Mouse (Mus musculus): ENCODE measurements around the gene Gpbp1l1. TPM values are rescaled to one million over a fixed set of nuclear protein-coding genes. Genes with fewer than 3 reads are reported as not detected.
A peak's percentile ranks its signal among the peaks of the same experiment; 100 is the strongest.

Gene Gpbp1l1
- 107 TPM in 2 replicates for polyA plus RNA-seq (2011; ENCODE audit: insufficient read depth, insufficient read length, low read depth, missing spikeins)

DNA sequence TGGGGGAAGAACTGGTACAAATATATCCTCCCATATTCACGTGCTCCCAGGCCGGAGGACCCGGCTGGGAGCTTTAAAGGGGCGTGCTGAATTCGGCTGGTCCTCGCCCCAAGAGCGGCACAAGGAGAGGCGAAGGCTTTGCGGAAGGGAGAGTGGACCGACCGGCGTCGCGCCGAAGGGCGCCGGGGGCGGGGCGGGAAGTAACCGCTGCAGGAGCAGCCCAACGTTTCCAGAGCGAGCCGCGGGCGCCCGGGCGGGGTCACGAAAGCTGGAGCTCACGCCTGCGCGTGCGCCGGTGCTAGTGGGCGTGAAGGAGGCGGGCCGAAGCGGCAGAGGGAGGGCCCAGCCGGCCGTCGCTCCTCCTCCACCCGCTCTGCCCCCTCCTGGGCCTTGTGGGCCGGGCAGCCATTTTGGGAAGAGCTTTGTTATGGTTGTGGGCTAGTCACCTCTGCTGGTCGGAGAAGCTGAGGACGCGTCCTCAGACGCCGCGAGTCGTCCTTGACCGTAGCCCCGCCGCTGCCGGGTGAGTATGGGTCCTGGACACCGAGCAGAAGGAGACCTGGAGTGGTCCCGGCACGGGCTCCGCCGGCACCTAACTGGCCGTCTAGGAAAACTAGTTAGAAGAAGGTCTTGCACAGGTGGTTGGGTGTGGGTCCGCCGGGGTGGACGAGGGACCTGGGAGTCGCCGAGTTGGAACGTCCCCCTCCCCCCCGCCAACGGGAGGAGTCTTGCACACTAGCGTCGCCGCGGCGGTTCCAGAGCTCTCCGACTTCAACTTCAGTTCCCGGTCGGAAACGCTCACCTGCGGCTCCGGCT, at the start of gene Gpbp1l1:
Gene Gpbp1l1, plus strand, starts transcription at position 353 of the 816 bp plus-strand sequence.
- H3K27me3 ChIP-seq (ENCODE audit: control insufficient read depth, insufficient read depth, low read length, poor library complexity, severe bottlenecking) = no peaks in the 10 kb centered on the region
- H3K4me3 ChIP-seq (ENCODE audit: low read depth, low read length) = peak within 1 kb of the TSS; percentile 83
- H3K36me3 ChIP-seq (ENCODE audit: control insufficient read depth, insufficient read depth, low read length, poor library complexity, severe bottlenecking) = peaks cover 16% of the 10 kb centered on the region
- no peaks in the 10 kb centered on the region for H3K4me1 ChIP-seq (ENCODE audit: control insufficient read depth, insufficient read depth, low read length)
- H3K27ac ChIP-seq (ENCODE audit: insufficient read depth, low read length) = peak within 1 kb of the TSS; percentile 87
- no peaks in the 10 kb centered on the region for H3K9me3 ChIP-seq (replicated peaks; ENCODE audit: control insufficient read depth, insufficient read depth, low read length, poor library complexity, severe bottlenecking)
- peak within 1 kb of the TSS; percentile 84 for H3K9ac ChIP-seq (ENCODE audit: low read depth, poor library complexity, severe bottlenecking)
- no peak for TF ChIP-seq CTCF (IDR thresholded peaks at IDR 0.05; ENCODE audit: low read depth, low read length)
- TF ChIP-seq EP300 (IDR thresholded peaks at IDR 0.05; ENCODE audit: insufficient read depth, low read depth, low read length) = 0 out of 2 replicates have a peak, but pooled peaks have one; percentile 3
- peak; percentile 31 for TF ChIP-seq POLR2A (IDR thresholded peaks at IDR 0.05; ENCODE audit: insufficient read depth, low read length)

- no peaks in the 10 kb centered on the region for H3K27me3 ChIP-seq (ENCODE audit: control insufficient read depth, insufficient read depth, low read length, poor library complexity, severe bottlenecking)
- H3K27ac ChIP-seq (ENCODE audit: insufficient read depth, low read length) = no peak overlapping the region
- no peak for TF ChIP-seq EP300 (IDR thresholded peaks at IDR 0.05; ENCODE audit: insufficient read depth, low read depth, low read length)
- no peak for TF ChIP-seq CTCF (IDR thresholded peaks at IDR 0.05; ENCODE audit: low read depth, low read length)
- no peak for TF ChIP-seq POLR2A (IDR thresholded peaks at IDR 0.05; ENCODE audit: insufficient read depth, low read length)
- no peak overlapping the region for H3K9ac ChIP-seq (ENCODE audit: low read depth, poor library complexity, severe bottlenecking)
- no peak overlapping the region for H3K4me3 ChIP-seq (ENCODE audit: low read depth, low read length)
- H3K4me1 ChIP-seq (ENCODE audit: control insufficient read depth, insufficient read depth, low read length) = no peaks in the 10 kb centered on the region
- no peaks in the 10 kb centered on the region for H3K36me3 ChIP-seq (ENCODE audit: control insufficient read depth, insufficient read depth, low read length, poor library complexity, severe bottlenecking)
- no peaks in the 10 kb centered on the region for H3K9me3 ChIP-seq (replicated peaks; ENCODE audit: control insufficient read depth, insufficient read depth, low read length, poor library complexity, severe bottlenecking)
These were observed 26.3 kb upstream of the Gpbp1l1 start for GRCm38 (mm10) chr4:116531109-116531508.

- Histone ChIP-seq H3K9me3 (replicated peaks; ENCODE audit: control insufficient read depth, insufficient read depth, low read length, poor library complexity, severe bottlenecking) (no peaks in the 10 kb centered on the region), H3K4me3 (ENCODE audit: low read depth, low read length) (no peak overlapping the region), H3K27ac (ENCODE audit: insufficient read depth, low read length) (no peak overlapping the region), H3K36me3 (ENCODE audit: control insufficient read depth, insufficient read depth, low read length, poor library complexity, severe bottlenecking) (no peaks in the 10 kb centered on the region), H3K4me1 (ENCODE audit: control insufficient read depth, insufficient read depth, low read length) (no peaks in the 10 kb centered on the region), H3K27me3 (ENCODE audit: control insufficient read depth, insufficient read depth, low read length, poor library complexity, severe bottlenecking) (no peaks in the 10 kb centered on the region), H3K9ac (ENCODE audit: low read depth, poor library complexity, severe bottlenecking) (no peak overlapping the region)
- no peak for TF ChIP-seq CTCF (IDR thresholded peaks at IDR 0.05; ENCODE audit: low read depth, low read length)
These were observed 21.1 kb upstream of the Gpbp1l1 start for GRCm38 (mm10) chr4:116536351-116536750.

DNA sequence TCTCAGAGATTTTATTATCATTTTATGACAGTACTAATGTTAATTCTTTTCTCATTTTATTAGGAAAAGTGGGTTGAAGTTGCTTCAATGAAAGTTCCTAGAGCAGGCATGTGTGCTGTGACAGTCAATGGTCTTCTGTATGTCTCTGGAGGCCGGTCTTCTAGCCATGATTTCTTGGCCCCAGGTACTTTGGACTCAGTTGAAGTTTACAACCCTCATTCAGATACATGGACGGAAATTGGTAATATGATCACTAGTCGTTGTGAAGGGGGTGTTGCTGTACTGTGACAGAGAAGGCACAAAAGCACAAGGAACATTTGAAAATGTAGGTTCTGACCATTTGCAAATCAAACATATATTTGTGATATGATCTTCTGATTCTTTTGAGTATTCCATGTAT, 19.7 kb upstream of the Gpbp1l1 start:
- H3K36me3 ChIP-seq (ENCODE audit: control insufficient read depth, insufficient read depth, low read length, poor library complexity, severe bottlenecking) = no peaks in the 10 kb centered on the region
- H3K4me3 ChIP-seq (ENCODE audit: low read depth, low read length) = no peak overlapping the region
- no peaks in the 10 kb centered on the region for H3K9me3 ChIP-seq (replicated peaks; ENCODE audit: control insufficient read depth, insufficient read depth, low read length, poor library complexity, severe bottlenecking)
- no peak overlapping the region for H3K27ac ChIP-seq (ENCODE audit: insufficient read depth, low read length)
- H3K27me3 ChIP-seq (ENCODE audit: control insufficient read depth, insufficient read depth, low read length, poor library complexity, severe bottlenecking) = no peaks in the 10 kb centered on the region
- TF ChIP-seq EP300 (IDR thresholded peaks at IDR 0.05; ENCODE audit: insufficient read depth, low read depth, low read length) = no peak
- TF ChIP-seq POLR2A (IDR thresholded peaks at IDR 0.05; ENCODE audit: insufficient read depth, low read length) = no peak
- no peak for TF ChIP-seq CTCF (IDR thresholded peaks at IDR 0.05; ENCODE audit: low read depth, low read length)
- H3K9ac ChIP-seq (ENCODE audit: low read depth, poor library complexity, severe bottlenecking) = no peak overlapping the region
- H3K4me1 ChIP-seq (ENCODE audit: control insufficient read depth, insufficient read depth, low read length) = no peaks in the 10 kb centered on the region

- Histone ChIP-seq H3K4me3 (ENCODE audit: low read depth, low read length) (no peak overlapping the region), H3K9me3 (replicated peaks; ENCODE audit: control insufficient read depth, insufficient read depth, low read length, poor library complexity, severe bottlenecking) (no peaks in the 10 kb centered on the region), H3K27me3 (ENCODE audit: control insufficient read depth, insufficient read depth, low read length, poor library complexity, severe bottlenecking) (no peaks in the 10 kb centered on the region), H3K27ac (ENCODE audit: insufficient read depth, low read length) (no peak overlapping the region), H3K4me1 (ENCODE audit: control insufficient read depth, insufficient read depth, low read length) (no peaks in the 10 kb centered on the region), H3K9ac (ENCODE audit: low read depth, poor library complexity, severe bottlenecking) (no peak overlapping the region), H3K36me3 (ENCODE audit: control insufficient read depth, insufficient read depth, low read length, poor library complexity, severe bottlenecking) (peaks cover 20% of the 10 kb centered on the region)
- no peak for TF ChIP-seq POLR2A (IDR thresholded peaks at IDR 0.05; ENCODE audit: insufficient read depth, low read length)
- no peak for TF ChIP-seq CTCF (IDR thresholded peaks at IDR 0.05; ENCODE audit: low read depth, low read length)
- no peak for TF ChIP-seq EP300 (IDR thresholded peaks at IDR 0.05; ENCODE audit: insufficient read depth, low read depth, low read length)
These were observed 7.0 kb upstream of the Gpbp1l1 start for GRCm38 (mm10) chr4:116550432-116550831.

GRCm38 (mm10) chr4:116553035-116553434, 4.4 kb upstream of the Gpbp1l1 start:
- Histone ChIP-seq H3K4me3 (ENCODE audit: low read depth, low read length) (no peak overlapping the region), H3K4me1 (ENCODE audit: control insufficient read depth, insufficient read depth, low read length) (no peaks in the 10 kb centered on the region), H3K9ac (ENCODE audit: low read depth, poor library complexity, severe bottlenecking) (no peak overlapping the region), H3K27ac (ENCODE audit: insufficient read depth, low read length) (no peak overlapping the region), H3K9me3 (replicated peaks; ENCODE audit: control insufficient read depth, insufficient read depth, low read length, poor library complexity, severe bottlenecking) (no peaks in the 10 kb centered on the region), H3K27me3 (ENCODE audit: control insufficient read depth, insufficient read depth, low read length, poor library complexity, severe bottlenecking) (no peaks in the 10 kb centered on the region), H3K36me3 (ENCODE audit: control insufficient read depth, insufficient read depth, low read length, poor library complexity, severe bottlenecking) (peaks cover 20% of the 10 kb centered on the region)
- TF ChIP-seq CTCF (IDR thresholded peaks at IDR 0.05; ENCODE audit: low read depth, low read length) = no peak
- no peak for TF ChIP-seq EP300 (IDR thresholded peaks at IDR 0.05; ENCODE audit: insufficient read depth, low read depth, low read length)
- no peak for TF ChIP-seq POLR2A (IDR thresholded peaks at IDR 0.05; ENCODE audit: insufficient read depth, low read length)

Data from ES-Bruce4 (cell line).